Mouse (Mus musculus): ENCODE data around the gene Clcn7.
"Not testable (repeated sequence)": the region's sequence is repeated elsewhere in the genome, so short reads cannot be mapped to it uniquely, and the experiment has no call there.

Clcn7 gene

DNA sequence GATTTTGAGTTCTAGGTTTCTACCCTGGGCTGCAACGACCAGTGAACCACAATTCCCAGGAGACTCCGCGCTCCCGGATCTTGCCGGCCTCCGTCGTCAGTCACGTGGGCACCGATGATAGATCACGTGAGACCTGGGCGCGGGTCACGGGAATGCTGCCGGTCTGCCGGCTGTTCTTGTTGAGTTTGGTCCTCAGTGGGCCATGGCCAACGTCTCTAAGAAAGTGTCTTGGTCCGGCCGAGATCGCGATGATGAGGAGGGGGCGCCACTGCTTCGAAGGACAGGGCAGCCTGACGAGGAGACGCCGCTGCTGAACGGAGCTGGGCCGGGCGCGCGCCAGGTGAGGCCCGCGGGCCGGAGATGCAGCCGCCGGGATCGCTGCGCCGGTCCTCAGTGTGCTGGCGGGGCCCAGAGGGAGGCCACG, at the start of gene Clcn7:
Gene Clcn7 (plus strand): TSS at position 117 of the 424 bp plus-strand sequence.
- peak; percentile 87 to 94 for DNase-seq (ENCODE audit: low spot score in 2 of 2)

DNA sequence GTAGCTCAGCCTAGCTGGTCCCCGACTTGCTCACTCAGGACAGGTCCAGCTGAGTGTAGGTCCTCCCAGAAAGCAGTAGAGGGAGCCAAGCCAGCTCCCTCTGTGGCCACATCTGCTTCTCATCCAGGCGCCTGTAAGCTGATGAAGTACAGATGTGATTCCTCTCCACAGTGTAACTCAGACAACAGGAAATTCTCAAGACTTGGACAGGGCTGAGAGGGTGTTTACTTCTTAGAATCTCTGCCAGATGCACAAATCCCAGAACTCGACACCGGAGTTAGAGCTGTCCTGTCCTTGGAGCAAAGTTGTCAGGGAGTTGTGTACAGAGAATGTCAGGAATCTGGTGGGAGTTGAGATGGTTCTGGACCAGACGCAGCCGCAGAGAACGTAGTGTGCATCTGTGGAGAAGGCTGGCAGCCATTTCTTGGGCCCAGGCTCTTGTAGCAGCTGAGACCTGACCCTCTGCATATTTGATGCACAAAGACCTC, 49.7 kb upstream of the Clcn7 start, which contains the start of gene Tmem204:
Gene Tmem204 (minus strand): TSS at position 148 of the 488 bp plus-strand sequence.
- no peak for DNase-seq (ENCODE audit: low spot score in 2 of 2)

DNA sequence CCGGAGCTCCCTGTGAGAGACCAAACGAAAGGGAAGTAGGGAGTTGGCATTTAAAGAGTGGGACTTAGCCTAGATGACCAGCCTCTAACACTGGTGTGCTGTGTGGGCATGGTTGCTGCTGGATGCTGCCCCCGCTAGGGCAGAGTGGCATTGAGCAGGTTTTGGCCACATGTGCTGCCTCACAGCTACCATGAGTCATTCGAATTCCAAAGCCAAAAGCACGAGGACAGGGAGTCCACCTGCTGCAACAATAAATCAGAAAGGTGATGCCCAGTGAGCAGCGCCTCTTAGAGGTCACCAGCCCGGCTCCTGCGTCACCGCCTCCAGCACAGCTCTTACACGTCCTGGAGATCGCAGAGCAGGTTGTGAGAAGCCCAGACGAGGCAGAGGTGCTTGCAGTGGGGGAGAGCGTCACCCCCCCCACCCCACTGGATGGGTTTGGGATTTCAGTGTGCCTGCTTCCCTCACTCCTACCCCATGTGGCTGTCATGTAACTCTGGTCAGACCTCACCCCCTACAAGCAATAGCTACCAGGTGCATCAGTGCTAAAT, 48.3 kb upstream of the Clcn7 start:
- no peak for DNase-seq (ENCODE audit: low spot score in 2 of 2)

DNA sequence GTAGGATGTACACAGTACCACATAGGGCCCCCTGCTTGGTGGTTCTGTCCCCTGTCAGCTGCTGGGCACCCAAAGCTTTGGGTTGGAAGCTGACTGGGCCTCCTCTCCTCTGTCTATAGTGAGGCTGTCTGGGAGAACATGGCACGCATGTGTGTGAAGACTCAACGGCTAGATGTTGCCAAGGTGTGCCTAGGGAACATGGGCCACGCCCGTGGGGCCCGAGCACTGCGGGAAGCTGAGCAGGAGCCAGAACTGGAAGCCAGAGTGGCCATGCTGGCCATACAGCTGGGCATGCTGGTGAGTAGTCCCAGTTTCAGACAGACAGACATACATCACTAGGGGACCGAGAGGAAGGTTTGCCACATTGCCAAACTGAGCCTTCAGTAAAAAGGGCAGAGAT, 46.5 kb upstream of the Clcn7 start:
- DNase-seq (ENCODE audit: low spot score in 2 of 2), result peak; percentile 47 to 51

DNA sequence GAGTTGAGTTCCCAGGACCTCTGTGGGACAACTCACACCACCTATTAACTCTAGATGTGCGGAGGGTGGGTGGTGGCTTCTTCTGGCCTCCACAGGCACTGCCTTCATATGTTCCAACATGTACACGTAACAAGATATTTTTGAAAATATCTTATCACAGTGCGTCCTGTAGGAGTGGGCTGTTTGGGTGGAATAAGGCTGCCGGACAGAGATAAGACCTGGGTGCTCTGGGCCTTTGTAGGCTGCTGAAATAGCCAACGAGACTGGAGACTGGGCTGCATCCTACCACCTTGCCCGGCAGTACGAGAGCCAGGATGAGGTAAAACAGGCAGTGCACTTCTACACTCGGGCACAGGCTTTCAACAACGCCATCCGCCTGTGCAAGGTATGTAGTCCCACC, 44.0 kb upstream of the Clcn7 start:
- peak in 1 of 2 experiments; percentile 52 for DNase-seq (ENCODE audit: low spot score in 2 of 2)

DNA sequence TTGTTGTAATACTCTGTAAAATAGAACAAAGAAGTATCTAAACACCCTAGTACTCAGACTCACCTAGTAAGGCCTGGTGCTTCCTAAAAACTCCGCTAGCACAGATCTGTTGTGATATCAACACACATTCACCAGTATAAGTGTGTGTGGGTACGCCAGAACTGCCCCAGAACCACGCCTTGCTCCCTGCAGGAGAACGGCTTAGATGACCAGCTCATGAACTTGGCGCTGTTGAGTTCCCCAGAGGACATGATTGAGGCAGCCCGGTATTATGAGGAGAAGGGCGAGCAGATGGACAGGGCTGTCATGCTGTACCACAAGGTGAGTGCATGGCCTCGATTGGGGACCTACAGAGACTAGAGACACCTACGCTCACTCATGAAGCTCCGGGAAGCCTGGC, 42.7 kb upstream of the Clcn7 start:
- no peak for DNase-seq (ENCODE audit: low spot score in 2 of 2)

DNA sequence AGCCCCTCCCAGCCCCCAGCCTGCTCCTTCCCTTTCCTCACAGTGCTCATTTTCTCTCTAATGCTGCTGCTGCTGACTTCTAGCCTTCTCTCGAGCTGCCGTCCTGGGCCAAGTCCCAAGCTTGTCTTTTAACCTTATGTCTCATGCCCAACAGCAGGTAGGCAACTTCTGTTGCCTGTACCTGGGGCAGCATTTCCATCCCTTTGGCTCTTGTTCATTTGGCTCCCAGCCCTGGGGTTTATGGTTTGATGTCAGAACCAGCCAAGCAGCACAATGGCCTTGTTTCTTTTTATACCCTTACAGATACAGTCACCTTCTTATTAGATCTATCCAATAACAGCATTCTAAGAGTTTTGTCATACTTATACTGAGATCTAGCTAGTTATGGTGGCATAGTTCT, 37.0 kb upstream of the Clcn7 start:
- DNase-seq (ENCODE audit: low spot score in 2 of 2), result no peak

DNA sequence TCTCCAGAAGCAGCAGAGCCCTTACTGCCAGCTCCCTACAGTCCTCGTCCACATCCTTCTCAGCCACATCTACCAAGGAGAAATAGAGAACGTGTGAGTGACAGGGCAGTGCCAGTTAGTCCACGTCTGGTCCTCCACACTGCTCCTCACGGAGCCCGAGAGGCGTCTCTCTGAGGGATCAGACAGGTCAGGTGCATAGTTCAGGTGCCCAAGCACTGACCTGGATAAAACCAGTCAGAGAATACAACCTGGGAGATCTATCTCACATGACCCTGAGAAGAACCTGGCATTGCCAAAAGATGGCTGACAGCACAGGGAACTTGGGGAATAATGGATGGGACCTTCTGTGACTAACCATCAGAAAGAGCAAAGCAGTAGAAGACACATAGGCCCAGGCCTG, 33.1 kb upstream of the Clcn7 start:
- no peak for DNase-seq (ENCODE audit: low spot score in 2 of 2)

DNA sequence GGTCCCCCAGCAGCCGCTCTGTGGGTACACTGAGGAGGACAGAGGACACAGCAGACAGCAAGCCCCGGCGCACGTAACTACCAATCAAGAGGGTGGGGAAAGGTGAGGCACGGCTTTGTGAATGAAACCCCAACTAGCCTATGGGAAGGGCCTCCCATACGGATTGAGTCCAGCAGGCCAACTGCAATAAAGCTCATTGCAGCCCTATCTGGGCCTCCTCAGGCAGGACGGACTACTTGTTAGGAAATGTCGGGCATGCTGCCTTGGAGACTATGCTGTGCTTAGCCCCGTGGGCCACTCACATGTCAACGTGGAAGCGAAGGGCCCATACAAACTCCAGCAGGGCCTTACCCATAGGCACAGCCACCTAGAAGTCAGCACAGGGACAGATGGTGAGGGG, 31.9 kb upstream of the Clcn7 start:
- DNase-seq (ENCODE audit: low spot score in 2 of 2), result no peak

DNA sequence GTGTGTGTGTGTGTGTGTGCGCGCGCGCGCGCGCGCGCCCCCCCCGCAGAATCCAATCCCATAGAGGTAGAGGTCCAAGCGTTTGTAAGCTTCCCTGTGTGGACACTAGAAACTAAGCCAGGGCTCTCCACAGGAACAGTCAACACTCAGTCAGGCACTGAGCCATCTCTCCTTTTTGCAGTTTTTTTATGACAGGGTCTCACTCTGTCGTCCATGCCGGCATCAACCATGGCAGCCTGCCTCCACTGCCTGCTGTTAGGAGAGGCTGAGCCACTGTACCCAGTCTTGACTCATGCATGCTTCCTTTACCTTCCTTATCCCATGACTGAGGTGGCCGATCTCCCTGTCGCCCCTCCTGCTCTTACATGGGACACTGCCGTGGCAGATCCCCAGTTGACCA, 25.4 kb upstream of the Clcn7 start:
- DNase-seq (ENCODE audit: low spot score in 2 of 2), result no peak

DNA sequence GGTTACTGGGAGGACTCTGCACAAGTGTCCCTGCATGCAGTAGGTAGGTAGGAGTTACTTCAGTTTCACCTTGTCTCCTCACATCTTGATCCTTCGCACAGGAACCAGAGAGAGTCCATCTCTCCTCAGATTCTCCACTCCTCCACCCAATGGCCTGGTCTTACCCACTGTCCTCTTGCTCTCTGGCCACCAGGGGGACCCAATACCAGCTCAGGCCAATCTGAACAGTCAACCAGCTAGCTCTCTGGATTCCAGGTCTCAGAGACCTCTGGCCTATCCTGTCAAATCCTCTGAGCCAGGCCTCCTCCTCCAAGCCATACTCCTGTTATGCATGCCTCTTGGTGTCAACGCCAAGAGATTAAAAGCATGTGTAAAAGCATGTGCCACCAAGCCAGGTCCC, 23.6 kb upstream of the Clcn7 start:
- DNase-seq (ENCODE audit: low spot score in 2 of 2), result peak in 1 of 2 experiments; percentile 67

DNA sequence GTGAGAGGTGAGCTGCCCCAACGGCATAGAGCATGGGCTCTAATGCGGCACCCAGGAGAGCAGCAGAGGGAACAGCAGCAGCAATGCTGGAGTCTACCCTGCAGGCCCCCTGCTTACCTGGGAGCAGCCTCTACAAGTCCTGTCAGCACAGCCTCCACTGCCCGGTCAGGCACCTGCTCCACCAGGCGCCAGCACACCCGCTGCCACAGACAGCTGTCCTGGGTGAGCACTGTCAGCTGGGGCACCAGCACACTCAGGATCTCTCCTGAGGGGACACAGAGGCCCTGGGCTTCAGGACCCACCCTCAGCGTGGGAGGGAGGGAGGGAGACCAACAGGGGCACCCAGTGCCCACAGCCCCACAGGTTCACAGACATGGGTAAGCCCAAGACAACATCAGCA, 22.6 kb upstream of the Clcn7 start:
- no peak for DNase-seq (ENCODE audit: low spot score in 2 of 2)

DNA sequence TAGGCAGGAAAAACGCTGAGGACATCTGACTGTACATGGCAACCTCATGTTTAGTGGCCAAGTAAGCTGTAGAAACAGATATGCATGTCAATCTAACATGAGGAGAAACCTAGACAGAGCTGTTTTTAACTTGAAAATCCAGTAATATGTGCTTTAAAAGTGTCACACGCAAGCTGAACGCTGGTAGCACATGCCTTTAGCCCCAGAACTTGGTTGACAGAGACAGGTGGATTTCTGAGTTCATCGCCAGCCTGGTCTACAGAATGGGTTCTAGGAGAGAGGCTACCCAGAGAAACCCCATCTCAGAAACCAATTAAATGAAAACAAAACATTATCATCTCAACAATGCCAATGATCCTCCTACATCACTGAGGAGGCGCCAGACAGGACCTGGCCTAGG, 22.0 kb upstream of the Clcn7 start:
- DNase-seq (ENCODE audit: low spot score in 2 of 2), result no peak

DNA sequence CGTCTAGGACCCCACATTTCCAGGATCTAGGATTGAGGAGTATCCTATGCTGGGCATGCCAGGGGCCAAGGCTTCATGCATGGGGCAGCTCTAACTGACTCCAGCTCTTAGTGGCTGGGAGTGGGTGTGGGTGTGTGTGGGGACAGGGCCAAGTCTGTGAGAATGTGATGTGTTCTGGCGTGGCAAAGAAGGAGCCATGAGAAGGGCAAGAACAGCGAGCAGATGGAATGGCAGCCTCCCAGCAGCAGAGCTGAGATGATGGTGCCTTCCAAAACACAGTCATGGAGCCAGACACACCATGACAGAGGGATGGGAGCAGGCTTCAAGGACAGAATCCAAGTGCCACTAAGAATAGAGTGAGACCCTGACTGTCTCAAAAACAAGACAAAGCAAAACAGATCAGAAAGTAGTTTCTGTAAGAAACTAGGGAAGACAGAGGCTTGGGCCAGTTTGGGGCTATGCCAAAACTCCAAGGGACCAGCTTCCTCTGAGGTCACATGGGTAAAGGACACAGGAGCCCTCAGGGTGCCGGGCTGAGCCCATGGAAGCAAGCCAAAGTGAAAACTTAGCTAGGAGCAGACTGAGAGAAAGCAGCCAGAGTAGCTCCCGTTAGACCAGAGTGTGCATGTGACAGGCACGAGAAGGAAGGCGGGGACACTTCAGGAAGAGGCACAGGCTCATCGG, 21.3 kb upstream of the Clcn7 start:
- no peak for DNase-seq (ENCODE audit: low spot score in 2 of 2)

DNA sequence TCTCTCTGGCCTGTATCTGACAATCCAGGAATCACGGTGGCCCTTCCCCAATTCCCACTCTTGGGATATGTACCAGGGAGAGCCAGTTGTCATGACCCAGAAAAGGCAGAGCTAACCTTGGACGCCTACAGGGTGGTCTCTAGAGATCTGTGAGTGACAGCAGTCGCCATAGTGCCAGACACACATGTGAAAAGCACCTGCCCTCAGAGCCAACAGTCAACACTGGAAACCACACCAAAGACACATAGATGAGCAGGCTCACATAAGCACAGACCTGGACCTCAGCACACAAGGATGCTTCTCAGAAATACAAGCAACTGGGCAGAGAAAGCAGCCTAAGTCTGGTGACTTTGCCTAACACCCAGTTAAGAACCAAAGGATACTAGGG, 20.8 kb upstream of the Clcn7 start:
- no peak for DNase-seq (ENCODE audit: low spot score in 2 of 2)

DNA sequence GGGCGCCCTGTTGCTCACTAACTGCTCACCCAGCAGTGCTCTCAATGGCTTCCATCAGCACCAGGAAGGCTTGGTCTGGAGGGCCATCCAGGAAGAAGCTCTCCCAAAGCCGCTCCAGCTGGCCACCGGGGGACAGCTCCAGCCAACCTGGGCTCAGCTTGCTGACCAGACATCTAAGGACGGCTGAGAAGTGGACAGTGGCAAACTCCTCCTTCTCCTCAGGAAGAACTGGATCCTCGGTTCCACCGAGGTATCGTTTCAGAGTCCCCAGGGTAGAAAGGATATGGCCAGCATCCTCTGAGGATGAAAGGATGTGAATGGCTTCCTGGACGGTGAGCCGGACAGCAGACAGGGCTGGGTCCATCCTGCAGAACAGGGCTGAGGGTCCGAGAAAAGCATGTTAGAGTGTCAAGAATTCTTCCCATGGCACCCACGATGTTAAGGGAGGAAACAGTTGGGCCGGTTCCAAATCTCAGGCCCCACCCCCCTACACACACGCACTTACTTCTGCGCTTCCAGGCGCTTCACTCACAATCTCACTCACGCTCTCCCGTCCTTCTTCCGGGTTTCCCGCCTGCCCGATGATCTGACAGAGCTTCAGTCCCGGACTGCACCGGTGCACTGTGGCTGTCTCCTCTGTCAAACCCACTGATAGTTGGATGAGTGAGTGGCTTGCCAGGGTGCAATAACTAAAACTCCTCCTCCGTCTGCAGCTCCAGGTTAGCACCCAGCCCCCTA, 18.1 kb upstream of the Clcn7 start:
- peak in 1 of 2 experiments; percentile 61 for DNase-seq (ENCODE audit: low spot score in 2 of 2)

DNA sequence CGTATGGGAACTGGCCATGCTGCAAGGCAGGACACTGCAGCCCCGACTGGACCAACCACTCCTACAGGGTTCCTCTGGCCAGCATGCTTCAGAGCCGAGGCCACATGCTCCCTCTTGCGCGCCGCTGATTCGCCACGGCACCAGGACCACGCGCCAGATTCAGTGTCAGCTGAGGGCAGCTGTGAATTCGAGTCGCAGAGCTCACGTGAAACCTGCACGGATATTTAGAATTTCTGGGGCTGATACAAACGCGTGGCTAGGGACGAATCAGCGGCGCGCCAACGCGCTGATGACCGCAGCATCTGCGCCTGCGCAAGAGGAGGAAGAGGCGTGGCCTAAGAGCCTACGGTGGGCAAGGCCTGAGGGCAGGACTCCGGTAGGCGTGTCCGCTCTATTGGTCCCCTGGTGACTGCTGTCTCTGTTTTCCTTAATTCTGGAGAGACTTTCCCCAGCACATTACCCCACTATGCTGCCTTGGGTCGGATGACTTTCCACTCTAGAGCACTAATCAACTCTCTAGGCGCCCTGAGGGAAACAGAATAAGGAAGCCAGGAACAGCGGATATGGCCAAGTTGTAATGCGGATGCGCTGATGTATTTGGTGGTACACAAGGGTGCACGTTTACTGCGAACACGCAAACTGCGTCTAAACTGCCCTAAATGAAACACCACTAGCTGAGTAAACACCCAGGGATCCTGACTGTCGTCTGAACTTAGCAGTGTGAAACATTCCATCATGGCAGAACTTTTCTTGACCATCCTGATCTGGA, 17.3 kb upstream of the Clcn7 start, which contains the start of gene Telo2:
Gene Telo2 (minus strand): TSS at position 304 of the 769 bp plus-strand sequence.
- peak; percentile 95 to 98 for DNase-seq (ENCODE audit: low spot score in 2 of 2)

DNA sequence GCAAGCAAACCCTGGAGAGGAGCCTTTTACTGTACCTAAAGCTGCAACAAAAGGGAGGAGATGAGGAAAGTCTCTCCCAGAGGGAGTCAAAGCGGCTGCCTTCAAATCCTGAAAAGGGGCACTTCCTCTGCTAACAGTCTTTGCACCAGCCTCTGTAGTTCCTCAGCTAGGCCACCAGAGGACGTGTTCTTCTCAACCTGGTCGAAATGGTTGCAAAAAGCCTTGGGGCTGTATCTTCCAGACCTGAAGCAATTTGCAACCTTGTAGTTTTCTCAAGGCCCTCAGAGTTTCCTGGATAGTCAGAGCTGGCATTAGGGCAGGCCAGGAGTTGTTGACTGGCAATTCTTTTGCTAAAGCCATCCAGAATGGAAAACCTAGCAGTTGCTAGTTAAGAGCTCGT, 15.9 kb upstream of the Clcn7 start:
- DNase-seq (ENCODE audit: low spot score in 2 of 2), result peak in 1 of 2 experiments; percentile 62

DNA sequence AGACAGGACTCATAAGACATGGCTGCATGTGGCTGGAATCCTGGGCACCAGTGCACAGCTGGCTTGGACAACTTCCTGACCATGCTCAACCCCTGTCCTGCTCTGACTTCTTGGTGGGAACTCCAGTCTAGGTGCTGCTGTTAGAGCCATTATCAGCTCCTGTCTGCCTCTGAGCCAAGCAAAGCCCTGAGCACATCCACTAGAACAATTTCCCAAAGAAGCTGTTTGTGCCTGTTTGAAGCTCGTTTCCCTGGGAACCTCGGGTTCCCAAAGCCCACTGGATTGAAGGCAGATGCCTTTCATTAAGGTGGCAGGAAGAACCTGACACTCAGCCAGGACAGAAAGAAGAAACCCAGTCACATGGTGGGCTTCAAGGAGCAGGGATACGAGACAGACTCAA, 12.8 kb upstream of the Clcn7 start, which contains the start of gene Ptx4:
Gene Ptx4 (plus strand): TSS at position 355 of the 400 bp plus-strand sequence.
- DNase-seq (ENCODE audit: low spot score in 2 of 2), result no peak

DNA sequence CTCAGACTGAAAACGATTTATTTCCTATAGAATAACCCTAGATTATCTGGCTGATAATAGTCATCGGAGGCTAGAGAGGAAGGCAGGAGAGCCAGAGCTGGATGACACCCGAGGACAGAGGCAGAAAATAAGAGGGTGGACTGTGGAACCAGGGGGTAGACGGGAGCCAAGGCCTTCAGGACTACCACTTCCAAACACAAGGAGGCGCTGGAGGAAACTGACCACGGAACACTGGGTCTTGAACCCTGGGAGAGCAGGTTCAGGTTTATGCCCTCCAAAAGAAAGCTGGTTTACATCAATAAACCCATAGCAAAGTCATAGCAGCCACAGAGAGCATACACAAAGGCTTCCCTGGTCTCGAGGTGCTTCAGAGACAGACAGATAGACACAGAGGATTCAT, 9.2 kb upstream of the Clcn7 start:
- DNase-seq (ENCODE audit: low spot score in 2 of 2), result peak; percentile 26 to 65

DNA sequence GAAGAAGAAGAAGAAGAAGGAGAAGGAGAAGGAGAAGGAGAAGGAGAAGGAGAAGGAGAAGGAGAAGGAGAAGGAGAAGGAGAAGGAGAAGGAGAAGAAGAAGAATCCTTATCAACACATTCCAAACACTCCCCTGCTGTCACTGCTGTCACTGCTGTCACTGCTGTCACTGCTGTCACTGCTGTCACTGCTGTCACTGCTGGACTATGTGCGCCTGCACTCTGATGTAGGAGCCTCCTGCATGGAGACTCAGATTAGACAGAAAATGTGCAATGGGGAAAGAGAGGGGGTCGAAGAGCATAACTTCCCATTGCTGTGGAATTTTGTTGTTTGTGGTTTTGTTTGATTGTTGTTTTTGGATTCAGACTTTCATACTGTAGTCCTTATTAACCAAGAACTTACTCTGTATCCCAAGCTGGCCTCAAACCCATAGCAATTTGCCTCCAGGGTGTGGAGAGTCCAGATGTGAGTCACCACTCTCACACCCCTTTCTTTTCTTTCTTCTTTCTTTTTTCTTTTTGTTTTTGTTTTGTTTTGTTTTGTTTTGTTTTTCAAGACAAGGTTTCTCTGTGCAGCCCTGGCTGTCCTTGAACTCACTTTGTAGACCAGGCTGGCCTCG, 7.6 kb upstream of the Clcn7 start:
- not testable (repeated sequence) for DNase-seq (ENCODE audit: low spot score in 2 of 2)
